Mouse (Mus musculus): Measurements from ENCODE around the gene Ccdc167.

- no peak for TF ChIP-seq CTCF (IDR thresholded peaks at IDR 0.05; ENCODE audit: low read depth, low read length)
- no peak for TF ChIP-seq EP300 (IDR thresholded peaks at IDR 0.05; ENCODE audit: insufficient read depth, low read depth, low read length)
- no peak for TF ChIP-seq POLR2A (IDR thresholded peaks at IDR 0.05; ENCODE audit: insufficient read depth, low read length)
These were observed 54.7 kb downstream of the Ccdc167 start for GRCm38 (mm10) chr17:29662145-29662544.

All from ES-Bruce4 (cell line).